Comparison of ENCODE assay signal across 10 mouse cellular contexts in the genomic region with DNA sequence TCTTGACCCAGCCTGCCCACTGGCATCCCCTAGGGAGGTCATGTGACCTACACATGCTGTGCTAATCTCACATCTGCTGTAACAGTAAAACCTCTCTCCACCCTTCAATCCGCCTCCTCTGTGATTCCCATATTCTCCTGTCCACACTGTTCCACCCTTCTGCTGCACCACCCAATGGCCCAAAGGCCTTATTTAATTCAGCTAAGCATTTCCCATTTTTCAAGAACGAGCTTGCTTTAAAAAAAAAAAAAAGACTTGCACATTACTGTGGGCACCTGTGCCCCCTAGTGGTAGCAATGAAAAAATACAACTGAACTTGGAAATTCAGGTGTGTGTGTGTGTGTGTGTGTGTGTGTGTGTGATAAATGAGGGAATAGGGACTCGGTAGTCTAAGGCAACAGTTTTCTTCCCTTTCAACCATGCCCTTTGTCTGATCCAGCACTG. TPM values are rescaled to one million over a fixed set of nuclear protein-coding genes. Genes with fewer than 3 reads are reported as not detected.
DNase-seq lines count a peak whose midpoint lies in the region; ATAC-seq and TF ChIP-seq lines count a peak whose summit lies in the region.
"Had no signal": no experiment of that assay in that cellular context is flagged by ENCODE, and none has a peak within 500 bp of the region (broad histone marks: within the 10 kb centered on the region; RNA-seq: fewer than 3 reads in every experiment).

No protein-coding gene starts in this region.

- 17% methylated on average over 3 of the region's 3 CpGs for WGBS in liver, embryonic 11.5 days
- 25% methylated on average over 3 of the region's 3 CpGs for WGBS in kidney, postnatal 0 days
- WGBS in neural tube, embryonic 14.5 days, result 21% methylated on average over 3 of the region's 3 CpGs

- peak; percentile 89 for TF ChIP-seq CTCF in kidney, postnatal 0 days (IDR thresholded peaks at IDR 0.05; ENCODE audit: low read depth)

- no peaks in the 10 kb centered on the region for H3K36me3 ChIP-seq in liver, embryonic 11.5 days (ENCODE audit: control insufficient read depth, insufficient read depth, low read length)
- no peaks in the 10 kb centered on the region for H3K36me3 ChIP-seq in kidney, postnatal 0 days (ENCODE audit: insufficient read depth, low read length)
- no peaks in the 10 kb centered on the region for H3K36me3 ChIP-seq in neural tube, embryonic 14.5 days (ENCODE audit: control insufficient read depth, insufficient read depth, low read length)
- H3K36me3 ChIP-seq: embryonic facial prominence, embryonic 15.5 days had no signal

- no peaks in the 10 kb centered on the region for H3K4me1 ChIP-seq in liver, embryonic 11.5 days (replicated peaks; ENCODE audit: control insufficient read depth, insufficient read depth, low read length)
- H3K4me1 ChIP-seq in kidney, postnatal 0 days (replicated peaks; ENCODE audit: insufficient read depth, low read length), result no peaks in the 10 kb centered on the region
- H3K4me1 ChIP-seq in neural tube, embryonic 14.5 days (ENCODE audit: control insufficient read depth, insufficient read depth, low read length), result no peaks in the 10 kb centered on the region
- H3K4me1 ChIP-seq: embryonic facial prominence, embryonic 15.5 days had no signal

- H3K9me3 ChIP-seq in liver, embryonic 11.5 days (ENCODE audit: control insufficient read depth, low read length), result no peaks in the 10 kb centered on the region
- no peaks in the 10 kb centered on the region for H3K9me3 ChIP-seq in kidney, postnatal 0 days (replicated peaks; ENCODE audit: low read length)
- H3K9me3 ChIP-seq in neural tube, embryonic 14.5 days (ENCODE audit: control insufficient read depth, low read length), result no peaks in the 10 kb centered on the region
- H3K9me3 ChIP-seq: embryonic facial prominence, embryonic 15.5 days had no signal

- H3K4me3 ChIP-seq in liver, embryonic 11.5 days (ENCODE audit: low read depth, low read length), result no peak overlapping the region
- H3K4me3 ChIP-seq in kidney, postnatal 0 days (replicated peaks; ENCODE audit: low read depth, low read length), result no peak overlapping the region
- no peak overlapping the region for H3K4me3 ChIP-seq in neural tube, embryonic 14.5 days (ENCODE audit: low read depth, low read length)
- H3K4me3 ChIP-seq: embryonic facial prominence, embryonic 15.5 days had no signal

- H3K27ac ChIP-seq in liver, embryonic 11.5 days (ENCODE audit: low read depth, low read length), result no peak overlapping the region
- H3K27ac ChIP-seq in kidney, postnatal 0 days, result no peak overlapping the region
- H3K27ac ChIP-seq in neural tube, embryonic 14.5 days (ENCODE audit: low read depth, low read length), result no peak overlapping the region
- H3K27ac ChIP-seq: embryonic facial prominence, embryonic 15.5 days had no signal

- H3K27me3 ChIP-seq in liver, embryonic 11.5 days (replicated peaks; ENCODE audit: control insufficient read depth, insufficient read depth, low read length), result no peaks in the 10 kb centered on the region
- no peaks in the 10 kb centered on the region for H3K27me3 ChIP-seq in kidney, postnatal 0 days (ENCODE audit: insufficient read depth, low read length)
- no peaks in the 10 kb centered on the region for H3K27me3 ChIP-seq in neural tube, embryonic 14.5 days (ENCODE audit: control insufficient read depth, insufficient read depth, low read length)
- H3K27me3 ChIP-seq: embryonic facial prominence, embryonic 15.5 days had no signal

- no peak for ATAC-seq in liver, embryonic 11.5 days (replicated peaks; ENCODE audit: low FRiP score)
- peak; percentile 71 for ATAC-seq in granulocyte monocyte progenitor cell, adult 5-6 weeks (replicated peaks; ENCODE audit: poor library complexity, severe bottlenecking)
- peak; percentile 54 for ATAC-seq in kidney, postnatal 0 days (replicated peaks; ENCODE audit: low FRiP score, low read depth)
- ATAC-seq in neural tube, embryonic 14.5 days (ENCODE audit: low read depth), result peak; percentile 71

- no peak overlapping the region for H3K9ac ChIP-seq in liver, embryonic 11.5 days (ENCODE audit: low read depth, low read length)
- no peak overlapping the region for H3K9ac ChIP-seq in kidney, postnatal 0 days (ENCODE audit: low read depth, low read length)
- H3K9ac ChIP-seq in neural tube, embryonic 14.5 days (replicated peaks; ENCODE audit: low read depth, low read length), result no peak overlapping the region
- H3K9ac ChIP-seq: embryonic facial prominence, embryonic 15.5 days had no signal

- peak; percentile 36 for DNase-seq in liver, embryonic 11.5 days (ENCODE audit: low spot score)
- DNase-seq in liver, result no peak
- DNase-seq in brain, adult 2 months (ENCODE audit: low read depth, low spot score), result peak; percentile 72
- DNase-seq in kidney, postnatal 0 days (ENCODE audit: low spot score), result peak; percentile 69
- no peak for DNase-seq in gastrocnemius, adult 8-10 months (ENCODE audit: low spot score in 2 of 2)
- no peak for DNase-seq in right cerebral cortex, postnatal 4 days

- no peak overlapping the region for H3K4me2 ChIP-seq in liver, embryonic 11.5 days
- H3K4me2 ChIP-seq in kidney, postnatal 0 days (ENCODE audit: low read length), result no peak overlapping the region
- H3K4me2 ChIP-seq in neural tube, embryonic 14.5 days (ENCODE audit: low read depth, low read length), result no peak overlapping the region
- H3K4me2 ChIP-seq: embryonic facial prominence, embryonic 15.5 days had no signal

RNA-seq across cellular contexts. Expression of gene Mtnr1b, which starts 5.8 kb away (rescaled TPM):
- polyA plus RNA-seq in liver, embryonic 11.5 days (2014; fragmentation: Nextera tagmentation; extraction: Ambion mirVana), result not detected in 2 replicates
- not detected in 2 replicates for total RNA-seq in granulocyte monocyte progenitor cell, adult 5-6 weeks (2014; fragmentation: Nextera tagmentation)
- not detected in 2 replicates for total RNA-seq in granulocyte monocyte progenitor cell, adult 5-6 weeks (2017)
- polyA plus RNA-seq in kidney, postnatal 0 days (2015; fragmentation: Nextera tagmentation; extraction: Ambion mirVana), result not detected in 2 replicates
- not detected in 2 replicates for polyA plus RNA-seq in neural tube, embryonic 14.5 days (2014; fragmentation: Nextera tagmentation; extraction: Ambion mirVana)
- not detected for total RNA-seq in gastrocnemius, adult 8-10 months (2022)
- polyA plus RNA-seq: embryonic facial prominence, embryonic 15.5 days; lung, embryonic 16.5 days had no signal

Comparison
In these comparisons a context has a peak if more than half of its experiments do, and no peak if none do; other contexts are left out.
1. DNase-seq: peak in liver, embryonic 11.5 days (single experiment), brain, adult 2 months (single experiment) and kidney, postnatal 0 days (single experiment); none in liver (single experiment), gastrocnemius, adult 8-10 months (0 of 2) and right cerebral cortex, postnatal 4 days (single experiment).